Mouse (Mus musculus) neutrophil, adult 65 days (primary cell): Measurements from ENCODE around the gene Cnpy3. TPM values are rescaled to one million over a fixed set of nuclear protein-coding genes. Genes with fewer than 3 reads are reported as not detected.

Experiments
- total RNA-seq: library from RNA; stranded (reverse); gene quantifications from 2 replicates; pipeline ENCODE4 v1.2.4, GENCODE M21; 2023

Gene Cnpy3
- total RNA-seq: 77.2 and 118 TPM in 2 replicates

GRCm38 (mm10) chr17:46751794-46752556, at the start of gene Cnpy3:
TSS of gene Cnpy3 (minus strand) at chr17:46752214.

GRCm38 (mm10) chr17:46782341-46783221, 30.6 kb upstream of the Cnpy3 start, which contains the start of gene Rpl7l1:
TSS of gene Rpl7l1 (minus strand) at chr17:46782672.

GRCm38 (mm10) chr17:46772404-46773277, 20.6 kb upstream of the Cnpy3 start, which contains the start of gene 2310039H08Rik:
TSS of gene 2310039H08Rik (plus strand) at chr17:46772635.

GRCm38 (mm10) chr17:46763544-46763943, 11.5 kb upstream of the Cnpy3 start, which contains the start of gene Ptcra:
TSS of gene Ptcra (minus strand) at chr17:46763712.

GRCm38 (mm10) chr17:46728904-46729318, 23.1 kb downstream of the Cnpy3 start, which contains the start of gene Gnmt:
TSS of gene Gnmt (minus strand) at chr17:46729168.

GRCm38 (mm10) chr17:46710959-46711597, 40.9 kb downstream of the Cnpy3 start, which contains the start of gene Pex6:
TSS of gene Pex6 (plus strand) at chr17:46711463.

GRCm38 (mm10) chr17:46704887-46705835, 46.9 kb downstream of the Cnpy3 start, which contains the start of gene Ppp2r5d:
TSS of gene Ppp2r5d (minus strand) at chr17:46705111.

Other genes starting within 250 kb of the Cnpy3 start
- 3.0 and 4.5 TPM in 2 replicates for gene Cul9, start 205.8 kb downstream of the Cnpy3 start, total RNA-seq
- gene Srf, start 196.0 kb downstream of the Cnpy3 start, total RNA-seq: 41.9 and 58.0 TPM in 2 replicates
- gene Ptk7, start 122.7 kb downstream of the Cnpy3 start, total RNA-seq: 0.11 and 0.38 TPM in 2 replicates
- 28.2 and 32.4 TPM in 2 replicates for gene Klc4, start 106.2 kb downstream of the Cnpy3 start, total RNA-seq
- gene Mrpl2, start 106.0 kb downstream of the Cnpy3 start, total RNA-seq: 15.6 and 21.9 TPM in 2 replicates
- 1.2 and 3.0 TPM in 2 replicates for gene Cul7, start 101.9 kb downstream of the Cnpy3 start, total RNA-seq
- gene Rrp36, start 77.9 kb downstream of the Cnpy3 start, total RNA-seq: 8.5 and 14.2 TPM in 2 replicates
- gene Mea1, start 73.4 kb downstream of the Cnpy3 start, total RNA-seq: 34.1 and 39.8 TPM in 2 replicates
- gene Klhdc3, start 71.3 kb downstream of the Cnpy3 start, total RNA-seq: 37.8 and 49.3 TPM in 2 replicates
- gene Ppp2r5d, start 47.1 kb downstream of the Cnpy3 start, total RNA-seq: 26.0 and 27.5 TPM in 2 replicates
- 18.7 and 24.4 TPM in 2 replicates for gene Pex6, start 40.8 kb downstream of the Cnpy3 start, total RNA-seq
- 3.2 and 3.7 TPM in 2 replicates for gene Gnmt, start 23.0 kb downstream of the Cnpy3 start, total RNA-seq
- gene Ptcra, start 11.5 kb upstream of the Cnpy3 start, total RNA-seq: not detected in 2 replicates
- gene 2310039H08Rik, start 20.4 kb upstream of the Cnpy3 start, total RNA-seq: 8.1 and 10.7 TPM in 2 replicates
- gene Rpl7l1, start 30.5 kb upstream of the Cnpy3 start, total RNA-seq: 36.0 and 45.6 TPM in 2 replicates
- 26.0 and 32.4 TPM in 2 replicates for gene Bicral, start 106.3 kb upstream of the Cnpy3 start, total RNA-seq
- 13.0 and 20.4 TPM in 2 replicates for gene Tbcc, start 138.5 kb upstream of the Cnpy3 start, total RNA-seq
- not detected in 2 replicates for gene Prph2, start 158.2 kb upstream of the Cnpy3 start, total RNA-seq